Comparison of ENCODE assay signal across 12 mouse cellular contexts in genomic region chr9:107369270-107370105, GRCm38 (mm10). TPM values are rescaled to one million over a fixed set of nuclear protein-coding genes. Genes with fewer than 3 reads are reported as not detected.
DNase-seq lines count a peak whose midpoint lies in the region; ATAC-seq and TF ChIP-seq lines count a peak whose summit lies in the region.
"Had no signal": no experiment of that assay in that cellular context is flagged by ENCODE, and none has a peak within 500 bp of the region (broad histone marks: within the 10 kb centered on the region; RNA-seq: fewer than 3 reads in every experiment).

No protein-coding gene starts in this region.

- H3K27me3 ChIP-seq in kidney, adult 2 months (replicated peaks; ENCODE audit: control insufficient read depth, insufficient read depth, low read length), result no peaks in the 10 kb centered on the region
- H3K27me3 ChIP-seq in liver, embryonic 11.5 days (replicated peaks; ENCODE audit: control insufficient read depth, insufficient read depth, low read length), result peaks cover 3% of the 10 kb centered on the region

- H3K4me1 ChIP-seq in kidney, adult 2 months (ENCODE audit: control insufficient read depth, insufficient read depth, low read length), result no peaks in the 10 kb centered on the region
- H3K4me1 ChIP-seq in liver, embryonic 11.5 days (replicated peaks; ENCODE audit: control insufficient read depth, insufficient read depth, low read length), result peaks cover 30% of the 10 kb centered on the region
- H3K4me1 ChIP-seq: limb, embryonic 15.5 days had no signal

- H3K4me2 ChIP-seq in liver, embryonic 11.5 days, result peak overlapping the region; percentile 61
- H3K4me2 ChIP-seq: limb, embryonic 15.5 days had no signal

- TF ChIP-seq POLR2A in kidney, adult 2 months (IDR thresholded peaks at IDR 0.05; ENCODE audit: low read depth, low read length), result no peak

- H3K4me3 ChIP-seq in kidney, adult 2 months (ENCODE audit: insufficient read depth, low read depth, low read length), result no peak overlapping the region
- no peak overlapping the region for H3K4me3 ChIP-seq in liver, embryonic 11.5 days (ENCODE audit: low read depth, low read length)
- H3K4me3 ChIP-seq: limb, embryonic 15.5 days; myocyte had no signal

- WGBS in kidney, adult 2 months, result 42% methylated on average over 10 of the region's 10 CpGs
- WGBS in liver, embryonic 11.5 days, result 18% methylated on average over 10 of the region's 10 CpGs

- no peak overlapping the region for H3K27ac ChIP-seq in kidney, adult 2 months (ENCODE audit: insufficient read depth, low read depth, low read length)
- peak overlapping the region; percentile 77 for H3K27ac ChIP-seq in liver, embryonic 11.5 days (ENCODE audit: low read depth, low read length)
- H3K27ac ChIP-seq: limb, embryonic 15.5 days had no signal

- DNase-seq in kidney, postnatal 4 days, result peak; percentile 30 to 35
- DNase-seq in kidney, adult 2 months, result no peak
- DNase-seq in liver, embryonic 11.5 days (ENCODE audit: low spot score), result peak; percentile 67
- DNase-seq in spleen, postnatal 10 days (ENCODE audit: low spot score in 2 of 2), result peak; percentile 51 to 85
- no peak for DNase-seq in thymus, adult 18-20 months
- no peak for DNase-seq in gastrocnemius, adult 8-10 months (ENCODE audit: low spot score in 2 of 2)
- DNase-seq in left cerebral cortex, postnatal 25 days (ENCODE audit: low spot score in 2 of 2), result no peak
- DNase-seq: right cerebral cortex, postnatal 4 days had no signal

- no peaks in the 10 kb centered on the region for H3K9me3 ChIP-seq in liver, embryonic 11.5 days (ENCODE audit: control insufficient read depth, low read length)
- H3K9me3 ChIP-seq: limb, embryonic 15.5 days had no signal

- peak overlapping the region; percentile 59 for H3K9ac ChIP-seq in liver, embryonic 11.5 days (ENCODE audit: low read depth, low read length)
- H3K9ac ChIP-seq: limb, embryonic 15.5 days had no signal

- no peaks in the 10 kb centered on the region for H3K36me3 ChIP-seq in kidney, adult 2 months (ENCODE audit: control insufficient read depth, insufficient read depth, low read length)
- H3K36me3 ChIP-seq in liver, embryonic 11.5 days (ENCODE audit: control insufficient read depth, insufficient read depth, low read length), result no peaks in the 10 kb centered on the region
- H3K36me3 ChIP-seq: limb, embryonic 15.5 days had no signal

- peak; percentile 83 for ATAC-seq in erythroblast, adult 5-6 weeks (replicated peaks; ENCODE audit: low FRiP score, poor library complexity, severe bottlenecking)
- peak; percentile 94 for ATAC-seq in liver, embryonic 11.5 days (replicated peaks; ENCODE audit: low FRiP score)

- no peak for TF ChIP-seq CTCF in kidney, adult 2 months (conservative IDR thresholded peaks at IDR 0.05; ENCODE audit: insufficient read depth, insufficient read length, low read depth, low read length)

- intact Hi-C loops in left cerebral cortex, postnatal 25 days (cut with DNase I), result no loop called here

RNA-seq across cellular contexts. Expression of gene 6430571L13Rik, which starts 29.1 kb away (rescaled TPM):
- polyA plus RNA-seq in kidney, adult 2 months (2012; rRNA removed), result 6.1 and 7.4 TPM in 2 replicates
- total RNA-seq in erythroblast, adult 5-6 weeks (2015; ENCODE audit: low replicate concordance), result not detected in 2 replicates
- total RNA-seq in erythroblast, adult 5-6 weeks (2017; ENCODE audit: low replicate concordance), result not detected in 2 replicates
- 0.05 and 0.10 TPM in 2 replicates for polyA plus RNA-seq in liver, embryonic 11.5 days (2014; fragmentation: Nextera tagmentation; extraction: Ambion mirVana)
- total RNA-seq in gastrocnemius, adult 8-10 months (2022), result 10 to 100 TPM; 29.0 to 53.2 (median 38.4) TPM
- 1 to 10 TPM; 3.7 to 4.0 TPM for total RNA-seq in left cerebral cortex, postnatal 25 days (2021)
- total RNA-seq: granulocyte monocyte progenitor cell, adult 5-6 weeks had no signal

RNA-seq across cellular contexts. Expression of gene Cacna2d2, which starts 29.9 kb away (rescaled TPM):
- 0.48 and 0.62 TPM in 2 replicates for polyA plus RNA-seq in kidney, adult 2 months (2012; rRNA removed)
- total RNA-seq in erythroblast, adult 5-6 weeks (2015; ENCODE audit: low replicate concordance), result 0.63 TPM in 1 of 2 replicates, not detected in the other
- not detected in 2 replicates for total RNA-seq in erythroblast, adult 5-6 weeks (2017; ENCODE audit: low replicate concordance)
- 0.13 and 0.18 TPM in 2 replicates for polyA plus RNA-seq in liver, embryonic 11.5 days (2014; fragmentation: Nextera tagmentation; extraction: Ambion mirVana)
- total RNA-seq in gastrocnemius, adult 8-10 months (2022), result under 1 TPM; 0.15 to 0.65 (median 0.41) TPM
- 10 to 100 TPM; 25.4 to 40.2 TPM for total RNA-seq in left cerebral cortex, postnatal 25 days (2021)

RNA-seq across cellular contexts. Expression of gene Hemk1, which starts 31.3 kb away (rescaled TPM):
- polyA plus RNA-seq in kidney, adult 2 months (2012; rRNA removed), result 35.0 and 42.1 TPM in 2 replicates
- total RNA-seq in erythroblast, adult 5-6 weeks (2015; ENCODE audit: low replicate concordance), result 2.7 TPM in 1 of 2 replicates, not detected in the other
- 0.94 and 5.2 TPM in 2 replicates for total RNA-seq in erythroblast, adult 5-6 weeks (2017; ENCODE audit: low replicate concordance)
- polyA plus RNA-seq in liver, embryonic 11.5 days (2014; fragmentation: Nextera tagmentation; extraction: Ambion mirVana), result 8.2 and 8.7 TPM in 2 replicates
- total RNA-seq in gastrocnemius, adult 8-10 months (2022), result 10 to 100 TPM in 3 of 4 experiments, 1 to 10 TPM in 1; 9.6 to 16.3 (median 11.7) TPM
- 10 to 100 TPM; 17.2 to 18.2 TPM for total RNA-seq in left cerebral cortex, postnatal 25 days (2021)

Comparison
In these comparisons a context has a peak if more than half of its experiments do, and no peak if none do; other contexts are left out.
1. DNase-seq: peak in kidney, postnatal 4 days (2 of 2), liver, embryonic 11.5 days (single experiment) and spleen, postnatal 10 days (2 of 2); none in kidney, adult 2 months (single experiment), thymus, adult 18-20 months (0 of 2), gastrocnemius, adult 8-10 months (0 of 2) and left cerebral cortex, postnatal 25 days (0 of 2).
2. RNA of gene 6430571L13Rik, which starts 29.1 kb away (total RNA-seq): 29.0 to 53.2 TPM in gastrocnemius, adult 8-10 months; 3.7 to 4.0 TPM in left cerebral cortex, postnatal 25 days and not detected in erythroblast, adult 5-6 weeks; every median in the first group is over 4 times any median in the second.
3. RNA of gene Cacna2d2, which starts 29.9 kb away (total RNA-seq): 25.4 to 40.2 TPM in left cerebral cortex, postnatal 25 days; 0.15 to 0.65 TPM in gastrocnemius, adult 8-10 months and 0.63 TPM in erythroblast, adult 5-6 weeks; every median in the first group is over 10 times any median in the second.